Mouse (Mus musculus): Measurements from ENCODE around the gene Arf6. TPM values are rescaled to one million over a fixed set of nuclear protein-coding genes. Genes with fewer than 3 reads are reported as not detected.

The Arf6 gene
- polyA plus RNA-seq, 1 experiment = 87.3 TPM

DNA sequence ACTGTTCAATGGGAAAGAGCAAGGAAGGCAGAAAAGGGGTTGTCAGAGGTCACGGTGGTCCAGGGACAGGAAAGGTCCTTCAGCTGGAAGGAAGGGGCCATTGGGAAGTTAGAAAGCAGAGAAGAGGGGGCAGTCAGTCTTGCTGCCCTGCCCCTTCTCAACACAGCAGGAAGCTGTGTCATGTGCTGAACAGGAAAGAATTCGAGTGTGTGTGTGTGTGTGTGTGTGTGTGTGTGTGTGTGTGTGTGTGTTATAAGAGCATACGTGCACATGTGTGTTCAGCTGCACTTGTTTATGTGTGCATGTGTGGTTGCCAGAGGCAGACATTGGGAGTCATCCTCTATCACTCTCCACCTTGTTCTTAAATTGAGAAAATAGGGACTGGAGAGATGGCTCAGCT is 48.8 kb downstream of the Arf6 start:
- Histone ChIP-seq H3K79me3 (ENCODE audit: low read depth) (no peaks in the 10 kb centered on the region), H3K36me3 (ENCODE audit: control insufficient read depth, insufficient read depth) (no peaks in the 10 kb centered on the region), H3ac (ENCODE audit: control insufficient read depth, insufficient read length, low read depth) (no peak overlapping the region), H3K27me3 (ENCODE audit: control insufficient read depth, insufficient read depth, insufficient read length) (no peaks in the 10 kb centered on the region), H3K4me3 (ENCODE audit: insufficient read depth, poor library complexity, severe bottlenecking) (no peak overlapping the region), H3K79me2 (ENCODE audit: control insufficient read depth, insufficient read depth) (no peaks in the 10 kb centered on the region)
- TF ChIP-seq MYOG (IDR thresholded peaks at IDR 0.05; ENCODE audit: control insufficient read depth, extremely low read depth, insufficient read length) (no peak), MYOD1 (IDR thresholded peaks at IDR 0.05; ENCODE audit: control insufficient read depth, insufficient read length, low read depth) (no peak), CTCF (IDR thresholded peaks at IDR 0.05; ENCODE audit: control insufficient read depth, insufficient read depth, insufficient read length) (no peak), MAX (IDR thresholded peaks at IDR 0.05) (no peak), FOSL1 (IDR thresholded peaks at IDR 0.05; ENCODE audit: insufficient read depth, low read length, poor library complexity, severe bottlenecking) (no peak), CEBPB (IDR thresholded peaks at IDR 0.05; ENCODE audit: low read depth) (no peak), USF1 (IDR thresholded peaks at IDR 0.05; ENCODE audit: low read depth) (no peak)

DNA sequence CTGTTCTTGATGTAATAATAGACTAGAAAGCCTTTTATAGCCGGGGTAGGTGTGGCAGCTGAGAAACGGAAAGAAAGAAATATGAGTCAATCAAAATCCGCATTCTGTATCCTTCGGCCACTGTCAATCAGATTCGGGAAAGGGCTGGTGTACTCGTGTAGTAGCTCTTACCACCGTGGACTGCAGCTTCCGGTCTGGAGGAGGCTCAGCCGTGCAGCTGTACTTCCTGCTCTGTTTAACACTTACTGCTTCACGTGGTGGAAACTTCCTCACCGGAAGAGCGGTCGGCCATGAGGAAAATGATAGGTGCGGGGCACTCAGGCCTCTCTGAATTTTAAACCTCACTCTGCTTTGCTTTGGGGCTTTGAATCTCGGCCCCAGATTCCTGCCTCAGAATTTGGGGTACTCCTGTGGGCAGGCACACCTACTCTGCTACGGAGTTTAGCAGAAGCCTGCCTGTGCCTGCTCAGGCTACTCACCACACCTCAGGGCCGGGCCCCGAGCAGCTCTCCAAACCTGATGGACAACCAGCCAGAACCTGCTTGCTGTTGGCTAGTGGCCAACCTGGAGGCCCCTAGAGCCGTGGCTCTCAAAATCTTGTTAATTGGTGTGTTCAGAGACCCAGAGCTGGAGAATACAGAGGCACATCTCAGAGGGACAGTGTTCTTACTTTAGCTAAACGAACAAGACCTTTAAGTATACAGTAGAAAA is 51.0 kb downstream of the Arf6 start:
- Histone ChIP-seq H3K27me3 (ENCODE audit: control insufficient read depth, insufficient read depth, insufficient read length) (no peaks in the 10 kb centered on the region), H3K4me3 (ENCODE audit: insufficient read depth, poor library complexity, severe bottlenecking) (no peak overlapping the region), H3K79me2 (ENCODE audit: control insufficient read depth, insufficient read depth) (no peaks in the 10 kb centered on the region), H3K36me3 (ENCODE audit: control insufficient read depth, insufficient read depth) (no peaks in the 10 kb centered on the region), H3K79me3 (ENCODE audit: low read depth) (no peaks in the 10 kb centered on the region), H3ac (ENCODE audit: control insufficient read depth, insufficient read length, low read depth) (no peak overlapping the region)
- TF ChIP-seq MAX (IDR thresholded peaks at IDR 0.05) = no peak
- TF ChIP-seq MYOD1 (IDR thresholded peaks at IDR 0.05; ENCODE audit: control insufficient read depth, insufficient read length, low read depth) = no peak
- TF ChIP-seq MYOG (IDR thresholded peaks at IDR 0.05; ENCODE audit: control insufficient read depth, extremely low read depth, insufficient read length) = no peak
- no peak for TF ChIP-seq CTCF (IDR thresholded peaks at IDR 0.05; ENCODE audit: control insufficient read depth, insufficient read depth, insufficient read length)
- TF ChIP-seq USF1 (IDR thresholded peaks at IDR 0.05; ENCODE audit: low read depth) = no peak
- TF ChIP-seq CEBPB (IDR thresholded peaks at IDR 0.05; ENCODE audit: low read depth) = no peak
- no peak for TF ChIP-seq FOSL1 (IDR thresholded peaks at IDR 0.05; ENCODE audit: insufficient read depth, low read length, poor library complexity, severe bottlenecking)

Small RNAs within 50 kb of the gene (microRNA-seq; reads per million reads assigned to microRNA genes)
- gene Gm47299 (ENCODE audit: borderline microRNAs expressed) (0.16 reads per million), gene Gm47305 (ENCODE audit: borderline microRNAs expressed) (not detected)

Other genes starting within 250 kb of the Arf6 start
- 10,268 TPM for gene Rps29, start 213.0 kb upstream of the Arf6 start, polyA plus RNA-seq (2012; fragmentation: generic; extraction: Trizol)
- gene Lrr1, start 203.3 kb upstream of the Arf6 start, polyA plus RNA-seq (2012; fragmentation: generic; extraction: Trizol) = 30.4 TPM
- gene Rpl36al, start 188.1 kb upstream of the Arf6 start, polyA plus RNA-seq (2012; fragmentation: generic; extraction: Trizol) = 980 TPM
- 39.6 TPM for gene Mgat2, start 188.0 kb upstream of the Arf6 start, polyA plus RNA-seq (2012; fragmentation: generic; extraction: Trizol)
- gene Gm49383, start 175.0 kb upstream of the Arf6 start, polyA plus RNA-seq (2012; fragmentation: generic; extraction: Trizol) = 15.4 TPM
- 6.5 TPM for gene Dnaaf2, start 173.7 kb upstream of the Arf6 start, polyA plus RNA-seq (2012; fragmentation: generic; extraction: Trizol)
- gene Gm49384, start 167.9 kb upstream of the Arf6 start, polyA plus RNA-seq (2012; fragmentation: generic; extraction: Trizol) = 14.2 TPM
- gene Pole2, start 144.0 kb upstream of the Arf6 start, polyA plus RNA-seq (2012; fragmentation: generic; extraction: Trizol) = 14.2 TPM
- 1.8 TPM for gene Klhdc1, start 131.0 kb upstream of the Arf6 start, polyA plus RNA-seq (2012; fragmentation: generic; extraction: Trizol)
- gene Klhdc2, start 75.5 kb upstream of the Arf6 start, polyA plus RNA-seq (2012; fragmentation: generic; extraction: Trizol) = 62.6 TPM
- gene Nemf, start 15.0 kb upstream of the Arf6 start, polyA plus RNA-seq (2012; fragmentation: generic; extraction: Trizol) = 6.4 TPM
- gene Gm9887, start 308 bp downstream of the Arf6 start, polyA plus RNA-seq (2012; fragmentation: generic; extraction: Trizol) = 6.5 TPM
- 26.7 TPM for gene Vcpkmt, start 210.9 kb downstream of the Arf6 start, polyA plus RNA-seq (2012; fragmentation: generic; extraction: Trizol)